Mouse (Mus musculus): ENCODE measurements around the gene Amz1. TPM values are rescaled to one million over a fixed set of nuclear protein-coding genes. Genes with fewer than 3 reads are reported as not detected.

The Amz1 gene
- total and polyA plus RNA-seq, 3 experiments: 7.5 to 12.4 (median 8.3) TPM

- Histone ChIP-seq H3K4me3 (replicated peaks in 1 of 3; ENCODE audit: low read depth in 2 of 3, low read length in 2 of 3, poor library complexity in 1 of 3) (peak overlapping the region; percentile 15 to 83 (median 70)), H3K4me2 (ENCODE audit: insufficient read depth, low read depth, poor library complexity, severe bottlenecking) (peak overlapping the region; percentile 56), H3K79me2 (replicated peaks; ENCODE audit: control insufficient read depth, extremely low read depth, insufficient read depth, poor library complexity, severe bottlenecking) (no peaks in the 10 kb centered on the region), H3K9ac (ENCODE audit: insufficient read depth, low read depth) (peak overlapping the region; percentile 74), H3K36me3 (replicated peaks in 1 of 2; ENCODE audit: control insufficient read depth in 1 of 2, insufficient read depth in 1 of 2, low read length in 1 of 2) (peaks cover 0 to 25% of the 10 kb centered on the region in 2 experiments), H3K4me1 (ENCODE audit: control insufficient read depth in 1 of 2, insufficient read depth in 2 of 2) (peaks cover 11 to 49% of the 10 kb centered on the region in 2 experiments), H3K27me3 (replicated peaks) (no peaks in the 10 kb centered on the region), H3K9me3 (replicated peaks; ENCODE audit: low read length) (no peaks in the 10 kb centered on the region), H3K27ac (ENCODE audit: insufficient read depth, low read depth) (no peak overlapping the region)
- DNase-seq (ENCODE audit: extremely low read depth): no peak
- TF ChIP-seq ZC3H11A (IDR thresholded peaks at IDR 0.05; ENCODE audit: low read depth, low read length) (no peak), TBP (conservative IDR thresholded peaks at IDR 0.05; ENCODE audit: low read depth, low read length) (no peak), PAX5 (IDR thresholded peaks at IDR 0.05; ENCODE audit: low read length) (no peak), CHD2 (IDR thresholded peaks at IDR 0.05; ENCODE audit: low read length) (no peak), ZMIZ1 (IDR thresholded peaks at IDR 0.05; ENCODE audit: low read depth, low read length) (no peak), GABPA (IDR thresholded peaks at IDR 0.05; ENCODE audit: insufficient replicate concordance, low read depth, low read length) (no peak), NRF1 (IDR thresholded peaks at IDR 0.05; ENCODE audit: low read depth, low read length) (no peak), POLR2AphosphoS2 (IDR thresholded peaks at IDR 0.05; ENCODE audit: low read depth, low read length) (no peak)
- in situ Hi-C loops (cut with MboI; ENCODE audit: low pct_ligation_motif_present, low pct_unique_long_range_greater_than_20kb, low sequenced_read_pairs) (no loop called here), dilution Hi-C loops (cut with MboI; ENCODE audit: extremely low pct_ligation_motif_present, extremely low pct_unique_long_range_greater_than_20kb, low sequenced_read_pairs) (no loop called here)
These were observed 21.2 kb upstream of the Amz1 start for GRCm38 (mm10) chr5:140702618-140703175.

DNA sequence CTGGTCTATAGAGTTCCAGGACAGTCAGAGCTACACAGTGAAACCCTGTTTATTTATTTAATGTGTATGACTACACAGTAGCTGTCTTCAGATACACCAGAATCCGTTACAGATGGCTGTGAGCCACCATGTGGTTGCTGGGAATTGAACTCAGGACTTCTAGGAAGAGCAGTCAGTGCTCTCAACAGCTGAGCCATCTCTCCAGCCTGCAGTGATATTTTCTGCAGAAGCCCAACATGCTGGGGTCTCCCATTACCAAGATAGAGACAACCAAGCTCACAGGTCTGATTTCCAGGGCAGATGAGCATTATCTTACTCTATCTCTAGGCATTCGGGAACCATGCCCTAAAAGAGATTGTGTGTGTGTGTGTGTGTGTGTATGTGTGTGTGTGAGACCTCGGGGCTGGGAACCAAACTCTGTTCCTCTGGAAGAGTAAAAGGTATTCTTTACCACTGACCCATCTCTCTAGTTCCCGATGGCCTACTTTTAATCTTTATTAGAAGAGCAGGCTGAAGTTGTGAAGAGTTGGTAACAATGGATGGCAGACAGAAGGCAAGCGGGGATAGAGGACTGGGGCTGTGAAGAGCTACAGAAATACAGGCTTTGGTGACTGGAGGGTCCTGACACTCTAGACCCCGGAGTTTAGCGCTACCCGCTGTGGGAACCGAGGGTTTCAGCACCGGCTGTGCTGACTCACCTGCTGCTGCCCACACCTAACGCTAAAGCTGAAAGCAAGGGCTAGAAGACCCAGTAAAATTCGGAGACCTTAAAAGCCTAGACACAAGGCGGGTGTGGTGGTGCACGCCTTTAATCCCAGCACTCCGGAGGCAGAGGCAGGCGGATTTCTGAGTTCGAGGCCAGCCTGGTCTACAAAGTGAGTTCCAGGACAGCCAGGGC lies 20.2 kb upstream of the Amz1 start:
- no peak overlapping the region for H3K9ac ChIP-seq (ENCODE audit: insufficient read depth, low read depth)
- H3K9me3 ChIP-seq (replicated peaks; ENCODE audit: low read length): no peaks in the 10 kb centered on the region
- dilution Hi-C loops (cut with MboI; ENCODE audit: extremely low pct_ligation_motif_present, extremely low pct_unique_long_range_greater_than_20kb, low sequenced_read_pairs): no loop called here
- no peaks in the 10 kb centered on the region for H3K27me3 ChIP-seq (replicated peaks)
- TF ChIP-seq TCF12 (IDR thresholded peaks at IDR 0.05; ENCODE audit: low read depth, low read length) (no peak), POLR2A (IDR thresholded peaks at IDR 0.05; ENCODE audit: low read depth, low read length) (peak; percentile 55; the same call in 1 of the 2 replicates)
- no peak overlapping the region; the same call in 1 of the 2 replicates for H3K4me2 ChIP-seq (ENCODE audit: insufficient read depth, low read depth, poor library complexity, severe bottlenecking)
- H3K4me1 ChIP-seq (ENCODE audit: control insufficient read depth in 1 of 2, insufficient read depth in 2 of 2): peaks cover 11 to 49% of the 10 kb centered on the region in 2 experiments
- peaks cover 0 to 31% of the 10 kb centered on the region in 2 experiments for H3K36me3 ChIP-seq (replicated peaks in 1 of 2; ENCODE audit: control insufficient read depth in 1 of 2, insufficient read depth in 1 of 2, low read length in 1 of 2)
- in situ Hi-C loops (cut with MboI; ENCODE audit: low pct_ligation_motif_present, low pct_unique_long_range_greater_than_20kb, low sequenced_read_pairs): no loop called here
- H3K27ac ChIP-seq (ENCODE audit: insufficient read depth, low read depth): peak overlapping the region; percentile 40; the same call in 1 of the 2 replicates
- H3K4me3 ChIP-seq (replicated peaks in 1 of 3; ENCODE audit: low read depth in 2 of 3, low read length in 2 of 3, poor library complexity in 1 of 3): peak overlapping the region in 2 of 3 experiments; percentile 25 to 49
- H3K79me2 ChIP-seq (replicated peaks; ENCODE audit: control insufficient read depth, extremely low read depth, insufficient read depth, poor library complexity, severe bottlenecking): no peaks in the 10 kb centered on the region
- DNase-seq (ENCODE audit: extremely low read depth): peak; percentile 24
